Mouse (Mus musculus) CD4-positive helper T cell, adult 2 months (primary cell): ENCODE results near the gene Slc12a5.
A peak's percentile ranks its signal among the peaks of the same experiment; 100 is the strongest.

Experiments
- DNase-seq: peaks from one replicate; pipeline ENCODE4 v3.0.0-alpha.2; 2012; ENCODE audit warnings: low read depth, missing footprints, low spot score

The Slc12a5 gene

DNA sequence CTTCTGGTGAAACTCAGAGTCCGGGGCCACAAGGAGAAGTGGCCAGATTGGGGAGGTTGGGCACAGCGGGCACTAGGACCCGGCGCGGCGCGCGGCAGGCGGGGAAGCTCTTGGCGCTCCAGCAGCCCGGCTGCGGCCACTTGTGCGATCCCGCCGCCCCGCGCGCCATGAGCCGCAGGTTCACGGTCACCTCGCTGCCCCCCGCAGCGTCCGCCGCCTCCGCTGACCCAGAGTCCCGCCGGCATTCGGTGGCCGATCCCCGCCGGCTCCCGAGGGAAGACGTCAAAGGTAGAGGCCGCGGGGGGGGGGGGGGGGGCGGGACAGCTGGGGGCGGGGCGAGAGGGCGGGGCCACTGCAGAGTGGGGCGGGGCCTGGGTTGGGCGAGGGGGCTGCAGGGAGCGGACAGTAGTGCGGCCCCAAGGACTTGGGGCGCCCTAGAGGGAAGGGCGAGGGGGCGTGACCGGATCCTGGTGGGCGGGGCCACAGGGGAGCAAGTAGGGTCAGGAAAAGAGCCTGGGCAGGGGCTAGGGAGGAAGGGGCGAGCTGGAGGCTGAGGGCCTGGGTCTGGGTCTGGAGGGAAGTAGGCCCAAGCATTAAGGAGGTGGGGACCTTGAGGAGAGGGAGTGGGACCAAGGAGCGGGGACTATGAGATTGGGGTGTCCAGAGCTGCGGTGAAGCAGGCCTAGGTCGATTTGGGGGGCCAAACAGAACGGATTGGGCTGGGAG lies at the start of gene Slc12a5:
Slc12a5 (plus strand) TSS at position 87 of the 726 bp plus-strand sequence.
- peak; percentile 46 for DNase-seq

- peak; percentile 94 for DNase-seq
Observed at GRCm38 (mm10) chr2:164911086-164912048, 49.2 kb upstream of the Slc12a5 start, which contains the start of gene Zfp335. TSS of gene Zfp335 (minus strand) at chr2:164911757.

- peak; percentile 77 for DNase-seq
Observed at GRCm38 (mm10) chr2:164912151-164912550, 48.5 kb upstream of the Slc12a5 start.

DNA sequence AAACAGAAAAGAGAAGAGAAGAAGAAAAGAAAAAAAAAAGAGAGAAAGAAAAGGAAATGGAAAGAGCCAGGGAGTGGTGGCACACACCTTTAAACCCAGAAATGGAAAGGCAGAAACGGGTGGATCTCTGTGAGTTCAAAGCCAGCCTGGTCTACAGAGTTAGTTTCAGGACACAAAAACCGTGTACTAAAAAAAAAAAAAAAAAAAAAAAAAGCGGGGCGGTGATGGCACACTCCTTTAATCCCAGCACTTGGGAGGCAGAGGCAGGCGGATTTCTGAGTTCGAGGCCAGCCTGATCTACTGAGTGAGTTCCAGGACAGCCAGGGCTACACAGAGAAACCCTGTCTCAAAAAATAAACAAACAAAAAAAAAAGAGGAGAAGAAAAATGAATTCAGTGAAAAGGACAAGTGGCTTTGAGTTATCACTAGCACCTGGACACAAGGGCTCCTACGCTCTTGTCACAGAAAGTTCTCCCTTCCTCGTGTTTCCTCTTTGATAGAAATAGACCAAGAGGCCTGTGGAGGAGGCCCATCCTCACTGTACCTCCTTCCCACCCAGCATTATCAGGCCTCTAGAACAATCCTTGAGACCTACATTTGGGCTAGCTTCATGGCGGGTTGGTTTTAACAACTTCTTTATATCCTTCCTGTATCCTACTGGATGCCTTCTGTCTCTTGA lies 47.7 kb upstream of the Slc12a5 start:
- DNase-seq: no peak

DNA sequence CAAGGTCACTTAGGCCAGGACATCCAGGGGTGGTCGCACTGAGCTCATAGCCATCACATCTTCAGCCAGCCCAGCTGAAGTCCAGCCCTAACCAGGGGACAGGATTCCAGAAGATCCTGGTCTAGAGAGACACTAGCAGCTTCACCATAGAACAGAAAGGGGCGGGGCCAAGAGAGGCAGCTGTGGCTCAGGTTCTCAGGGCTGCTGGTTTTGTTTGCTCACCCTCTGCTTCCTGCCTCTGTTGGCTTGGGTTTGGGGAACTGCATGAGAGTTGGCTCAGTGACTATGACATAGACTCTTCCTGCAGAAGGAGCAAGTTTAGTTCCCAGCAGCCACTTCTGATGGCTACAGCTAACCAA lies 47.2 kb upstream of the Slc12a5 start:
- peak; percentile 84 for DNase-seq

DNA sequence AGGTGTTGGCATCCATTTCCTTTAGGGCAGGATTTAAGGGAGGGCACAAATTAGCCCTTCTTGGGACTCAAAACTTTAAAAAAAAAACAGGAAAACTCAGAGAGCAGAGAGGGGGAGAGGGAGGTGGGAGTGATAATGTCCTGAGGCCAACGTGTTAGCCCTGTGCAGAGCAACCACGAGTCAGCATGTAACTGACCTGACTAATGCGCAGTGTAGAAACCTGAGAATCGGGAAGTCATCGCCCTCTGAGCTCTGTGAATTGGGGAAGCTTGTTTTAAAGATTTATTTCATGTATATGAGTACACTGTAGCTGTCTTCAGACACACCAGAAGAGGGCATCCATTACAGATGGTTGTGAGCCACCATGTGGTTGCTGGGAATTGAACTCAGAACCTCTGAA lies 43.8 kb upstream of the Slc12a5 start:
- DNase-seq: no peak

DNA sequence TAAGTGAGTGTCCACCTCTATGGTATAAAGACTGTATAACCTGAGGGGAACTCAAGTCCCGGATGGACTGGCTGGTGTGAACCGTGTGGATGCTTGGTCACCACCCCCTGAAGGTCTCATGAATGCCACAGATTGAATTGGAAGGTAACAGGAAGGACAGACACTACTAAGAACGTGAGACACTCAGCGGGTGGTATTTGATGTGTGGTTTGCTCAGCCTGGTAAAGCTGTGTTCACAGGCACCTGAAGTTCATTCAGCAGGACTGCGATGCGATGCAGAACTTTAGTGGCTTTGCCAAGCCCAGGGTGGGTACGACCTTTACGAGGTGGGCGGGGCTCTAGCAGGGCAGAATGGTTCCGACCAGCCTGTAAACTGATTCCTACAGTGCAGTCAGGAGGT lies 43.2 kb upstream of the Slc12a5 start:
- no peak for DNase-seq

GRCm38 (mm10) chr2:164918325-164918724 lies 42.3 kb upstream of the Slc12a5 start:
- peak; percentile 70 for DNase-seq

DNA sequence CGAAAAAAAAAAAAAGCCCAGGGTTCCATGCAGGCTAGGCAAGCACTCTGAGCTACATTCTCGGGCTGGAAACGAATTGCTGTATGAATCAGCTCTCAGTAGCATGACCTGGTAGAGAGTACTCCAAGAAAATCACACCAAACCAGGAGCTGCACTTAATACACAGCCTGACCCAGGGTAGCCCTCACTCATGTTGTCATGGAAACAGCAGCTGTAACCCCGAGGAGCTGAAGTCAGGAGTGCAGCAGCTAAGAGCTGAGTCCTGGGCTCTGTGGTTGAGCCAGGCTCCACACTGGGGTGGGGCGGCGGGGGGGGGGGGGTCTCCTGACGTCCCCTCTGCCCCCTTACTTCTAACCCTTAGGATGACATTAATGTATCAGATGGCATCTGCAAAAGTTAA lies 38.6 kb upstream of the Slc12a5 start:
- DNase-seq: no peak

GRCm38 (mm10) chr2:164923291-164923690 lies 37.3 kb upstream of the Slc12a5 start:
- no peak for DNase-seq

- peak; percentile 78 for DNase-seq
Observed at GRCm38 (mm10) chr2:164924100-164924857, 36.3 kb upstream of the Slc12a5 start.

- no peak for DNase-seq
Observed at GRCm38 (mm10) chr2:164930706-164931581, 29.7 kb upstream of the Slc12a5 start.

DNA sequence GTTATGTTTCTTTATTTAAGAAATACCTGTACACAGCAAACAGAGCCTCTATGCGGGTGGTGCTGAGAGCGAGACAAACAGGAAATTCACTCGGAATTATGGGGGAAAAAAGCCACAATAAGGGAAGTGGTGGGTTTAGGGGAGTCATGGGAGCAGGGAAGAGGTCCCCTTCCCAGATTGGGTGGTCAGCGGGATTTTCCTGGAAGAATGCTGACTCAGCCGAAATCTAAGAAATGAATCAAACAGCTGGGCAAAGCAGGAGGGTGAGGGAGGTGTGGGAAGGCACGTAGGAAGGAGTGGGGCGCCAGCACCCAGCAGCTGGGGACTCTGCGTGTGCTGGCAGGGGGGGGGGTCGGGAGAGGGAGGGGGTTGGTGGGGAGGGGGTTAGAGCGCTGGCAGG lies 27.1 kb upstream of the Slc12a5 start:
- no peak for DNase-seq

GRCm38 (mm10) chr2:164935991-164936390 lies 24.6 kb upstream of the Slc12a5 start:
- no peak for DNase-seq

DNA sequence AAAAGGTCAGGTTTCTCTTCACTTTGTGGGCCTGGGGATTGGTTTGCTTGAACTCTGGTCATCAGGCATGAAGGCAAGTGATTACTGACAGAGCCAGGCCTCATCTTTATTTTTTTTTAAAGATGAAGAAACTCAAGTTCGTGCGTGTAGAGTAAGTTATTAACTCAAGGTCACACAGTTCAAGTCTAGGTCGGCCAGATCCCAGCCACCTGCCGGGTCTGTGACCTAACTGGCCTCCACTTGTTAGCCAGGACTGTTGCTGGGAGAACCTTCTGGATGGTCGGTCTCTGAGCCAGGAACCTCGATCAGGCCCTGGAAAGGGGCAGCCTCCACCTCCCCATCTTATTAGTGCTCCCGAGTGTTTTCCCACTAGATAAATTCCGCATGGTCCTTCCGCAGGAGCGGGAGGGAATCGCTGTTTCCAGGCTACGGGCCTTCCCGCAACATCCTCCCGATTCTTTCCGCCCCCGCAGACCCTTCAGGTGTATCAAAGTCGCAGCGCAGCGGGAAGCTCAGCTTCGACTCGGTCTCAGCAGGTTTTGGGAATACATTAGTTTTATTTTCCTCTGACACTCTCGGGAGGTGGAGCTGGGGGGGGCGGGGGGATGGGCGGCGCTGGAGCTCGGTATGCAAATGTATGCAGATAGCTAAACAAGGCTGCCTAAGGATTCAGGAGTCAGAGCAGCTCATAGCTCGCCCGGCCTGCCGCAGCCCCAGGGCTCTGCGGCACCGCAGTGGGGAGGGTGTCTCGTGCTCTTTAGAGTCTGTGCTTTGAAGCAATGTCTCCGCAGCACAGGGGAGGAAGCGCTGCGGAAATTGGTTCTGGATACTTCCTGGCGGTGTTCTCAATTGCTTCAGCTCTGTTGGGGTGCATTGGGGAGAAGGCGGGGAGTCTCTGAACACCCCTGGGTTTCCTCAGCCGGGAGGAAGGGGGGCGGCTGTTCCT lies 22.2 kb upstream of the Slc12a5 start:
- peak; percentile 86 for DNase-seq

- DNase-seq: no peak
Observed at GRCm38 (mm10) chr2:164939106-164939505, 21.5 kb upstream of the Slc12a5 start.

DNA sequence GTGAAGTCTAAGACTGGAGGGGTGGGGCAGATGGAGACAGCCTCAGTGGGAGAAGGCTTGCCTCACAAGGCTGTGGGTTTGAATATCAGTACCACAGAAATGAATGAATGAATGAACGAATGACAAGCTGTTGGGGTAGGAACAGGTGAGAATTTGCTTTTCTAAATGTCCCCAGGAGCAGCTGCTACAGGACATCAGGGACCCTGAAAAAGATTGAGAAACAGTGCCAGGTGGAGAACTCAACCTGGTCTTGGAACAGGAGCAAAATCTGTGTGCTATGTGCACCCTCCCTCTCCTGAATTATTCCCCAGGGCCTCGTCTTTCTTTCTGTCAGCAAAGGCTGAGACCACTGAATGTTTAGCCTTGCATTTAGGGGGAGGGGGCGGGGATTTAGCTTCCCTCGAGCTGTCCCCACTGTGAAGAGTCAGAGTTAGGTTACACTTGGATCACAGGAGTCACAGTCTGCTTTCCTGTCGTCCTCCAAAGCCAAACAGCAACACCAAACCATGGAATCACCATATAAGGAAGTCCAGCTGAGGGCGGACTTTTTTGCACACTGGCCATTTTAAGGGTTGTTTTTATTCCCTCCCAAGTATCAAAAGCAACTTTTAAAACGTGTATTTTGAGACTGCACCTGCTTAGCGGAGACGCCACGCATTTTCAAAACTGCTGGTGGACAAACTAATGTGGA lies 20.3 kb upstream of the Slc12a5 start, which contains the start of gene Mmp9:
Mmp9 (plus strand) TSS at position 641 of the 691 bp plus-strand sequence.
- no peak for DNase-seq

DNA sequence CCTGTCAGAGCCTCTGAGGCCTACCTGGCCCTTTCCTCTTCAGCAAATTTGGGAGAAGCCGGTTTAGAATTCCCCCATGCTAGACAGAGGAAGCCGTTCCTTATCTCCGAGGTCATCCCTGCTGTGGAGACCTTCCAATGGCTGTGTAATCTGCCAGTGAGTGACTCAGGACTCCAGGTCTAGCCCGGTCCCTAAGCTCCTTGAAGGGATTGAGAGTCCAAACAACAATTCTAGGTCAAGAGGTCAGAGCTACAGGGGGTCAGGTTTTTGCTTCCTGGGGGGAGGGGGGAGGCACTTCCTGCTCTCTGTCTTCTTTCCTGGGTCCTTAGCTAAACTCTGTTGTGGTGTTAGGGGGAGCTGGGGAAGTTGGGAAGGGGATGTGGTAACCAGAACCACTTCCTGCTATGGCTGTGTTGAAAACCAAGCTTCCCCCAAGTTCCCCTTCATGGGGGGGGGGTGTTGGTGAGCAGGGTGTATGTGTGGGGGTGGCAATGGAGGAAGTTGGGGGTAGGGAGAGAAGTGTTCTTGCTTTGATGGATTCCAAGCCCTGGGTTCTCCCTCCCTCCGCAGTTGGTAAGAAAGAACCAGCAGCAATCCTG lies 17.8 kb upstream of the Slc12a5 start:
- peak; percentile 82 for DNase-seq
